Mouse (Mus musculus) heart, embryonic 13.5 days (tissue): Measurements from ENCODE around the gene Gpcpd1. TPM values are rescaled to one million over a fixed set of nuclear protein-coding genes. Genes with fewer than 3 reads are reported as not detected.

ENCODE experiments used
- ATAC-seq: fragments of 200-750 bp; cut with Nextera tagmentation; 2 replicates; pipeline ENCODE4 v1.8.0; 2017; ENCODE audit warnings: moderate TSS enrichment; ENCODE audit not compliant: insufficient number of reproducible peaks, low FRiP score, low TSS enrichment; ENCODE audit errors: extremely low read depth
- H3K27ac ChIP-seq: fragments of 300-500 bp; sonication (generic); replicated peaks from 2 replicates; pipeline ENCODE4 v1.5.1; 2015; ENCODE audit warnings: moderate library complexity, mild to moderate bottlenecking, inconsistent platforms
- H3K27me3 ChIP-seq: fragments of 300-500 bp; sonication (generic); replicated peaks from 2 replicates; pipeline ENCODE4 v1.6.1; 2015; ENCODE audit warnings: mild to moderate bottlenecking, inconsistent platforms
- H3K36me3 ChIP-seq: fragments of 300-500 bp; sonication (generic); 2 replicates; pipeline ENCODE4 v1.6.1; 2015; ENCODE audit warnings: mild to moderate bottlenecking, inconsistent platforms
- H3K4me1 ChIP-seq: fragments of 300-500 bp; sonication (generic); 2 replicates; pipeline ENCODE4 v1.6.1; 2015; ENCODE audit warnings: inconsistent platforms
- H3K4me2 ChIP-seq: fragments of 300-500 bp; sonication (generic); 2 replicates; pipeline ENCODE4 v1.6.1; 2015; ENCODE audit warnings: inconsistent platforms, mild to moderate bottlenecking, moderate library complexity
- H3K4me3 ChIP-seq: fragments of 300-500 bp; sonication (generic); 2 replicates; pipeline ENCODE4 v1.5.1; 2015; ENCODE audit warnings: moderate library complexity, mild to moderate bottlenecking, inconsistent platforms
- H3K9ac ChIP-seq: fragments of 300-500 bp; sonication (generic); 2 replicates; pipeline ENCODE4 v1.6.1; 2015; ENCODE audit warnings: inconsistent platforms, mild to moderate bottlenecking, moderate library complexity
- H3K9me3 ChIP-seq: fragments of 300-500 bp; sonication (generic); 2 replicates; pipeline ENCODE4 v1.6.1; 2016; ENCODE audit warnings: inconsistent platforms
- WGBS: fragments of 180-500 bp; shearing (Covaris S2); methylation state at CpG from one replicate; pipeline ENCODE4 v1.1.7; 2015; ENCODE audit warnings: mixed read lengths; 5-methylcytosine and 5-hydroxymethylcytosine counted together
- polyA plus RNA-seq: library from polyadenylated mRNA; unstranded; fragments of >200 nt; fragmentation: Nextera tagmentation; extraction: Ambion mirVana; gene quantifications from 2 replicates; pipeline ENCODE4 v1.2.1, GENCODE M21; 2015

The Gpcpd1 gene
- polyA plus RNA-seq, 1 experiment from 2014 or later, result 31.6 TPM

DNA sequence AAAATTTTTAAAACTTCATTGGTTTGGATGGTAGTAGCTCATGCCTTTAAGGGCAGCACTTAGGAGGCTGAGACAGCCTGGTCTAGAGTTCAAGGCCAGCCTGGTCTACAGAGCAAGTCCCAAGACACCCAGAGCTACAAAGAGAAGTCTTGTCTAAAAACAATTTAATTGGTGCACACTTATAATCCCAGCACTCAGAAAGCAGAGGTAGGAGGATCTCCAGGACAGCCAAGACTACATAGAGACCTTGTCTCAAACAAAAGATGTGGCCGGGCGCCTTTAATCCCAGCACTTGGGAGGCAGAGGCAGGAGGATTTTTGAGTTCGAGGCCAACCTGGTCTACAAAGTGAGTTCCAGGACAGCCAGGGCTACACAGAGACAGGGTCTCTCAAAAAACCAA is 14.9 kb downstream of the Gpcpd1 start:
- Histone ChIP-seq H3K4me2 (peak overlapping the region; percentile 34), H3K9ac (no peak overlapping the region), H3K9me3 (no peaks in the 10 kb centered on the region), H3K36me3 (peaks cover 38% of the 10 kb centered on the region), H3K4me1 (peaks cover 24% of the 10 kb centered on the region), H3K4me3 (peak overlapping the region; percentile 6; the same call in 1 of the 2 replicates), H3K27ac (no peak overlapping the region), H3K27me3 (no peaks in the 10 kb centered on the region)
- ATAC-seq, result no peak
- WGBS, result 94% methylated on average over 3 of the region's 3 CpGs

DNA sequence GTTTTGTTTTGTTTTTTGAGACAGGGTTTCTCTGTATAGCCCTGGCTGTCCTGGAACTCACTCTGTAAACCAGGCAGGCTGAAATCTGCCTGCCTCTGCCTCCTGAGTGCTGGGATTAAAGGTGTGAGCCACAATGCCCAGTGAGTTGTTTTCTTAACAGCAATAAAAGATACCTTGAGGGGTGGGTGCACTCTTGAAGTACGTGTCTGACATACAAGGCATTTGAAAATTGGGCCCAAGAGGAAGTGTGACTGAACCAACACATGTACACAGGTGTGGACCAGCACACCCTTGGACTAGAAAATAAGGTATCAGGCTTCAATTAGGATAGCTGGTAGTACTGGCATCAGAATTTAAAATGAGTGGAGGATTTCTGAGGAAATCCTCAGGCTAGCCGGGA is 16.2 kb downstream of the Gpcpd1 start:
- H3K4me1 ChIP-seq, result peaks cover 18% of the 10 kb centered on the region
- no peaks in the 10 kb centered on the region for H3K27me3 ChIP-seq
- no peak for ATAC-seq
- H3K36me3 ChIP-seq, result peaks cover 51% of the 10 kb centered on the region
- H3K27ac ChIP-seq, result no peak overlapping the region
- no peaks in the 10 kb centered on the region for H3K9me3 ChIP-seq
- H3K4me3 ChIP-seq, result no peak overlapping the region
- H3K4me2 ChIP-seq, result no peak overlapping the region
- WGBS, result 84% methylated on average over 2 of the region's 2 CpGs
- H3K9ac ChIP-seq, result no peak overlapping the region

DNA sequence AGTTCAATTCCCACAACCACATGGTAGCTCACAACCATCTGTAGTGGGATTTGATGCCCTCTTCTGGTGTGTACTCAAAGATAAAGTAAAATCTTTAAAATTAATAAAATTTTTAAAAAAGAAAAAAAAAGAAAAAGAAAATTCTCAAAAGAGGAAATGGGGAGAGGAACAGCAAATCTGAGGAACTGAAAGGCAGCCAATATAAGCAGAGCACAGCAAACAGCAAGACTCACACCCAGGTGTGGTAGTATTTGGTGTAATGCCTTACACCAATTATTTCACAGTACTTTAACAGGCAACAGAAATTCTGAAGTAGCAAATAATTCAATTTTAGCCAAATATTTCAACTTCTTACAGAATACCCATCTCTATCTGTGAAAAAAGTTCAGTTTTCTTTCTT is 16.7 kb downstream of the Gpcpd1 start:
- Histone ChIP-seq H3K27ac (no peak overlapping the region), H3K36me3 (peaks cover 56% of the 10 kb centered on the region), H3K4me3 (no peak overlapping the region), H3K4me2 (no peak overlapping the region), H3K9ac (no peak overlapping the region), H3K4me1 (peaks cover 13% of the 10 kb centered on the region), H3K27me3 (no peaks in the 10 kb centered on the region), H3K9me3 (no peaks in the 10 kb centered on the region)
- ATAC-seq, result no peak

- H3K27me3 ChIP-seq, result no peaks in the 10 kb centered on the region
- H3K27ac ChIP-seq, result no peak overlapping the region
- peaks cover 66% of the 10 kb centered on the region for H3K36me3 ChIP-seq
- no peaks in the 10 kb centered on the region for H3K9me3 ChIP-seq
- no peak overlapping the region for H3K9ac ChIP-seq
- H3K4me2 ChIP-seq, result no peak overlapping the region
- H3K4me3 ChIP-seq, result no peak overlapping the region
- ATAC-seq, result no peak
- peaks cover 4% of the 10 kb centered on the region for H3K4me1 ChIP-seq
- WGBS, result 88% methylated on average over 6 of the region's 6 CpGs
These were observed 17.8 kb downstream of the Gpcpd1 start for GRCm38 (mm10) chr2:132569686-132570085.

DNA sequence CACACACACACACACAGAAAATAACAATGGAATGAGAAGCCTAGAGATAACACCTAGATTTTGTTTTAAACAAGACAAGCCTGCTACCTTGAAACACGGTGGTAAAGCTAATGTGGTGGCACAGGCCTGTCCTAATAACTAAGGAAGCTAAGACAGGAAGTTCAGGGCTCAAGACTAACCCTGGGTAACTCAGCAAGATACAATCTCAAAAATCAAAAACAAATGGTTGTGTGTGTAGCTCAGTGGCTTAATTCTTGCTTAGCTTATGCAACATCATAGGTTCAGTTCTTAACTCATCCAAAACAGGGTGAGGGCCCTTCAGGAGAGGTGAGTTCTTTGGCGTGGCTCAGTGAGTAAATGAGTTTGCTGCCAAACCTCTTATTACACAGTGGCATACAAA is 20.1 kb downstream of the Gpcpd1 start:
- Histone ChIP-seq H3K4me3 (no peak overlapping the region), H3K36me3 (peaks cover 86% of the 10 kb centered on the region), H3K4me1 (no peaks in the 10 kb centered on the region), H3K4me2 (no peak overlapping the region), H3K9ac (no peak overlapping the region), H3K27me3 (no peaks in the 10 kb centered on the region), H3K9me3 (no peaks in the 10 kb centered on the region), H3K27ac (no peak overlapping the region)
- no peak for ATAC-seq
- WGBS, result 84% methylated on average over 2 of the region's 2 CpGs

DNA sequence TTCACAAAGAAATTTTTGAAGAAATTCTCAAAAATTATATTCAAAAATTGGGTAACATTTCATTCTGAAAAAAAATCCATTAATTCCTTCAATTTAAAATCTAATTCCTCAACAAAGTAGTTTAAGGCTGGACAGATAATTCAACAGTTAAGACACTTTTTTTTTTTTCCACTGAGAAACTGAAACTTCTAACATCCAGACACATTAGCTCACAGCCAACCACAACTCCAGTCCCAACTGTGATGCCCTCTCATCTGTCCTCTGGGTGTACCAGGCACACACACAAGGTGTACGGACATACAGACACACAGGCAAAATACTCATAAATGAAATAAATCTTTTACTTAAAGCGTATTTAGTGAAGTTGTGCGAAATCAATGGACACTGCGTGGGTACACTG is 25.7 kb downstream of the Gpcpd1 start:
- H3K4me3 ChIP-seq, result no peak overlapping the region
- no peak overlapping the region for H3K27ac ChIP-seq
- H3K4me2 ChIP-seq, result no peak overlapping the region
- no peak for ATAC-seq
- H3K4me1 ChIP-seq, result no peaks in the 10 kb centered on the region
- H3K36me3 ChIP-seq, result peaks cover 48% of the 10 kb centered on the region
- WGBS, result 96% methylated on average over 4 of the region's 4 CpGs
- no peaks in the 10 kb centered on the region for H3K9me3 ChIP-seq
- no peak overlapping the region for H3K9ac ChIP-seq
- no peaks in the 10 kb centered on the region for H3K27me3 ChIP-seq

DNA sequence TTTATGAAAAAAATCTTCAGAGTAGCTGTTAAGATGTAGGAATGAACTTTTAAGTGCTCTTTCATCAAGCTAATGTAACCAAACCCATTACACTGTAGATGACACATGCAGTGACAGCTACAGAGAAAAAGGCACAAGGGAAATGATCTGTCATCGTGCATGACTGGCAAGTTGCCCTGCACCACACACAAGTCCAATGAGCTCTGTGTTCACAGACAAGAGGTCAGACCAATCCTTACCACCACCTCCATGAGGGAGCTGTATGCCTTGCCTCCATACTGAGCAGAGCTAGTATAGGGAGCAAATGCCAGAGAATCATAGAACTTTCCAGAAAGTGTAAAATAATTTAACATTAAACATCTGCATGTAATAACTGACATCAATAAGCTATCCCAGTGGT is 59.7 kb downstream of the Gpcpd1 start:
- Histone ChIP-seq H3K4me2 (no peak overlapping the region), H3K36me3 (peaks cover 46% of the 10 kb centered on the region), H3K27me3 (no peaks in the 10 kb centered on the region), H3K27ac (no peak overlapping the region), H3K9me3 (no peaks in the 10 kb centered on the region), H3K4me3 (no peak overlapping the region), H3K9ac (no peak overlapping the region), H3K4me1 (no peaks in the 10 kb centered on the region)
- 68% methylated on average over 1 of the region's 1 CpGs for WGBS
- no peak for ATAC-seq

GRCm38 (mm10) chr2:132526894-132527532 is 60.5 kb downstream of the Gpcpd1 start:
- 77% methylated on average over 10 of the region's 10 CpGs for WGBS
- no peak overlapping the region for H3K9ac ChIP-seq
- peaks cover 40% of the 10 kb centered on the region for H3K36me3 ChIP-seq
- ATAC-seq, result no peak
- no peaks in the 10 kb centered on the region for H3K9me3 ChIP-seq
- H3K4me3 ChIP-seq, result no peak overlapping the region
- no peak overlapping the region for H3K27ac ChIP-seq
- H3K4me2 ChIP-seq, result no peak overlapping the region
- H3K4me1 ChIP-seq, result no peaks in the 10 kb centered on the region
- no peaks in the 10 kb centered on the region for H3K27me3 ChIP-seq

DNA sequence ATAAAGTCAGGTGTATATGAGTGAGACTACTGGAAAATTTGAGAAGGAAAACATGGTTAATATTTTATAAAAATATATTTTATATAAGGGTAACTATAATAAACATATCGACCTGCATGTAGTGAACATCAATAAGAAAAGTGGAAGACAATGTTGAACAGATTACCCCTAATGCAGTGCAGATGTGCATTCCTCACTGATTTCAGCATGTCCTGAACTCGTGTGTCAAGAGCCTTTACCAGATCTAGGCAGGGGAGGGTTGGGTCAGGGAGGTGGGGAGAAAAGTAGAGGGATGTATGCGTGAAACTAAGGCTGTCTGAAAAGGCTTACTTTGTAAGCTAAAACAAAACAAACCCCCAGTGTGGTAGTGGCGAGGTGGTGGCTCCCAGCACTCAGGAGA is 61.4 kb downstream of the Gpcpd1 start:
- H3K9me3 ChIP-seq, result no peaks in the 10 kb centered on the region
- no peak overlapping the region for H3K4me3 ChIP-seq
- WGBS, result 63% methylated on average over 4 of the region's 4 CpGs
- H3K27me3 ChIP-seq, result no peaks in the 10 kb centered on the region
- peaks cover 31% of the 10 kb centered on the region for H3K36me3 ChIP-seq
- H3K4me1 ChIP-seq, result no peaks in the 10 kb centered on the region
- no peak overlapping the region for H3K4me2 ChIP-seq
- no peak for ATAC-seq
- H3K27ac ChIP-seq, result no peak overlapping the region
- H3K9ac ChIP-seq, result no peak overlapping the region

GRCm38 (mm10) chr2:132518021-132518901 is 69.3 kb downstream of the Gpcpd1 start:
- Histone ChIP-seq H3K4me3 (no peak overlapping the region), H3K27ac (no peak overlapping the region), H3K27me3 (peaks cover 15% of the 10 kb centered on the region; the same call in 1 of the 2 replicates), H3K4me2 (peak overlapping the region; percentile 37), H3K4me1 (peaks cover 11% of the 10 kb centered on the region; the same call in 1 of the 2 replicates), H3K9ac (no peak overlapping the region), H3K9me3 (no peaks in the 10 kb centered on the region), H3K36me3 (no peaks in the 10 kb centered on the region)
- ATAC-seq, result no peak
- 36% methylated on average over 18 of the region's 18 CpGs for WGBS

DNA sequence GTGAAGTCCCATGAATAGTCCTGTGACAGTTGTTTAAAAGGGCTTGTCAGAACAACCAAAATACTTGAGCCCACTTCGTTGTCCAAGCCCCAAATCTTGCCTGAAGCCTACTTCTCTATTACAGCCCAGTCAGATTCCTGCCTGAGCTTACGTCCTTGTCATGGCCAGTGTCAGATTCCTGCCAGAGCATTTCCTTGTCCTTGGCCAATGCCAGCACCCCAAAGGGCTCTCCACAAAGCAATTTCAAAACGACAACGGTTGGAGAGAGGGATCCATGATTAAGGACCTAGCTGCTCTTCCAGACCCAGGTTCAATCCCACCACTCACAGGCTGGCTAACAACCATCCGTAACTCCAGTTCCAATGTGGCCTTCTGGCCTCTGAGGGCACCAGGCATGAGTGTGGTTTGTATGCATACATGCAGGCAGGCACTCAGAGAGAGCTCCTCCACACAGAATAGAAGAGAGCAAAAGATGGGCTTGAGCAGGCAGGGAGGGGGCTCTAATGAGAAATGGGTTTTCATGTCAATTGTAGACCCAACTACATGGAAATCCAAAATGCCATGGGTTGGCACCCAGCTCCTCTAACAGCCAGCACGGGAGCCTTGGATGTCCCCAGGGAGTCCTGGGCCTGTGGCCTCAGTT is 70.2 kb downstream of the Gpcpd1 start:
- Histone ChIP-seq H3K36me3 (no peaks in the 10 kb centered on the region), H3K27ac (no peak overlapping the region), H3K9ac (no peak overlapping the region), H3K4me3 (no peak overlapping the region), H3K4me2 (no peak overlapping the region), H3K9me3 (no peaks in the 10 kb centered on the region), H3K4me1 (peaks cover 20% of the 10 kb centered on the region), H3K27me3 (peaks cover 19% of the 10 kb centered on the region; the same call in 1 of the 2 replicates)
- WGBS, result 79% methylated on average over 6 of the region's 6 CpGs
- no peak for ATAC-seq
